Mouse (Mus musculus): ENCODE results near the gene Tdo2.

Gene Tdo2

GRCm38 (mm10) chr3:81943097-81943496, 32.9 kb downstream of the Tdo2 start:
- DNase-seq (ENCODE audit: low read depth, low spot score): no peak

- DNase-seq (ENCODE audit: low read depth, low spot score): no peak
Measured at GRCm38 (mm10) chr3:81942341-81942740, 33.7 kb downstream of the Tdo2 start.

GRCm38 (mm10) chr3:81938924-81939323, 37.1 kb downstream of the Tdo2 start:
- no peak for DNase-seq (ENCODE audit: low read depth, low spot score)

- DNase-seq (ENCODE audit: low read depth, low spot score): no peak
Measured at GRCm38 (mm10) chr3:81933348-81933747, 42.7 kb downstream of the Tdo2 start.

GRCm38 (mm10) chr3:81932141-81933101, 43.6 kb downstream of the Tdo2 start, which contains the start of gene Ctso:
Ctso (plus strand) TSS chr3:81932601.
- peak; percentile 46 for DNase-seq (ENCODE audit: low read depth, low spot score)

- DNase-seq (ENCODE audit: low read depth, low spot score): no peak
Measured at GRCm38 (mm10) chr3:81931695-81932094, 44.3 kb downstream of the Tdo2 start.

GRCm38 (mm10) chr3:81929073-81929472, 46.9 kb downstream of the Tdo2 start:
- no peak for DNase-seq (ENCODE audit: low read depth, low spot score)

GRCm38 (mm10) chr3:81926764-81927325, 49.2 kb downstream of the Tdo2 start:
- no peak for DNase-seq (ENCODE audit: low read depth, low spot score)

GRCm38 (mm10) chr3:81925856-81926255, 50.1 kb downstream of the Tdo2 start:
- DNase-seq (ENCODE audit: low read depth, low spot score): no peak

GRCm38 (mm10) chr3:81924931-81925330, 51.1 kb downstream of the Tdo2 start:
- no peak for DNase-seq (ENCODE audit: low read depth, low spot score)

- no peak for DNase-seq (ENCODE audit: low read depth, low spot score)
Measured at GRCm38 (mm10) chr3:81922910-81923309, 53.1 kb downstream of the Tdo2 start.

- no peak for DNase-seq (ENCODE audit: low read depth, low spot score)
Measured at GRCm38 (mm10) chr3:81919681-81920080, 56.3 kb downstream of the Tdo2 start.

- no peak for DNase-seq (ENCODE audit: low read depth, low spot score)
Measured at GRCm38 (mm10) chr3:81918215-81918614, 57.8 kb downstream of the Tdo2 start.

- DNase-seq (ENCODE audit: low read depth, low spot score): no peak
Measured at GRCm38 (mm10) chr3:81917354-81917935, 58.6 kb downstream of the Tdo2 start.

GRCm38 (mm10) chr3:81916030-81916686, 59.8 kb downstream of the Tdo2 start:
- DNase-seq (ENCODE audit: low read depth, low spot score): no peak

- no peak for DNase-seq (ENCODE audit: low read depth, low spot score)
Measured at GRCm38 (mm10) chr3:81910286-81911036, 65.5 kb downstream of the Tdo2 start.
